Mouse (Mus musculus) lung, postnatal 14 days (tissue): ENCODE data around the gene Psmd14.

Source experiments
- DNase-seq: peaks from one replicate; pipeline ENCODE4 v3.0.0; 2021

Psmd14 gene

DNA sequence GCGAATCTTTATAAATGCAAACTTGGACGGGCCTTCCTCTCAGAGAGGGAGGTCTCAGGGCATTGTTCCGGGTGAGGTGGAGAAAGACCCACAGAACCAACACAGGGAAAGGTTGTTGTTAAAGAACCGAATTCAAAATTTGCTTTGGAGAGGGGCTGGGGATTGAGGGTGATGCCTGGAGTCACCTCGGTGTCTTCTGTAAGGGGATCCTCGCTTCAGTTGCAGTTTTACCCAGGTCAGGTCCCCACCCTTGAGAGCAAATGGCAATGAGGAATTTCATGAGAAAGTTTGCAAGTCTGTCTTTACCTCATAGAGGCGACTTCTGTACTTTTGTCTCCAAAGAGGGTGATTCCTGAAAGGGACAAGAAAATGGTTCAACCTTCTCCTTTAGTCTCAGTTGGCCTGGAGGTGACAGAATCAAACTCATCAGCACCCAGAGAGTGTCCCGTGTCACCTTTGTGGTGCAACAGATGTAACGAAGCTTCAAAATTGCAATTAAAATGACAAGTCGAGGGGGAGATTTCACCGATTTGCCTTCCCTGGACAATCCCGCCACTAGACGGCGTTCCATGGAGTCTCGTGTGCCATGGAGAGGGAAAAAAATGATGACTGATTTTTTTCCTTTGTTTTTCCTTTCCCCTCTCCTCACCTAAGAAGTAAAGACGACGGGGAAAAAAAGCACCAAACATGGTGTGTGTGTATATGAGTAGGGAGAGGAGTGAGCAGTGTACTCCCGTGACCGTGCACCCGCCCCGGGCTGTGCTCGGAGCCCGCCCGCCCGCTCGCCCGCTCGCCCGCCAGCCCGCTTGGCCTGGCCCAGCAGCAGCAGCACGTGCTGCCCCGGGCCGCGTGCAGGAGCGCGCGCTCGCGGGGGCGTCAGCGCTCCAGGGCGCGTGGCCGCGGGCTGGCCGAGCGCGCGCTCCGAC is 103.3 kb downstream of the Psmd14 start:
- no peak for DNase-seq

DNA sequence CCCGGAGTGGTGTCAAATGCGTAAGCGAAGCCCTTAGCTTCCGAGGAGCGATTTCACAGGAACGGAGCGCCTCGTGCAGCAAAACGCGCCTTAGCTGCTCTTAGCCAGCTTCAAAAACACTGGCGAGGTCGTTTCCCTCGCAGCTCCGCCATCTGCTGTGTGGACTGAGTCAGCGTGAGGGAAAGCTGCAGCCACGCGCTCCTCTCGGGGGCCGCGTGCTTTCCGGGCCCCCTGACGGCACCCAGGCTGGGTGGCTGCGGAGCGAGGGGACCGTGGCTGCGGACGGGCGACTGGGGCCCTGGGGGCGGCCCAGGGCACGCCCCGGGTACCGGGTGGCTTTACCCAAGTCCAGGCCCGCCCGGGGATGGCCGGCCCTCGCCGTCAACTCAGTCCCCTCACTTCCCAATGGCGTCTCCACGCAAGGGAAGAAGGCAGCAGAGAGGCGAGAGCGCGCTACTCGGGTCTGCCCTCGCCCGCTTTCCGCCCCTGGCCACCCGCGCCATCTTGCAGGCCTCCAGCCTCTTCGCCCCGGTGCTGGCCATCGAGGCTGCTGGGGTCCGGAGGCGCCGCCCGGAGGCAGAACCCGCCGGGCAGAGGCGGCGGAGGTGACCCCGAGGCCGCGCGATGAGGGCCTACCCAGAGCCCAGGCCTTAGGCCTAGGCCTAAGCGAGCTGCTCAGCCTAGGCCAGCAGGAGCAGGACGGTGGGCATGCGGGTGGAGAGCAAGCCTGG is 104.3 kb downstream of the Psmd14 start:
- DNase-seq, result no peak

DNA sequence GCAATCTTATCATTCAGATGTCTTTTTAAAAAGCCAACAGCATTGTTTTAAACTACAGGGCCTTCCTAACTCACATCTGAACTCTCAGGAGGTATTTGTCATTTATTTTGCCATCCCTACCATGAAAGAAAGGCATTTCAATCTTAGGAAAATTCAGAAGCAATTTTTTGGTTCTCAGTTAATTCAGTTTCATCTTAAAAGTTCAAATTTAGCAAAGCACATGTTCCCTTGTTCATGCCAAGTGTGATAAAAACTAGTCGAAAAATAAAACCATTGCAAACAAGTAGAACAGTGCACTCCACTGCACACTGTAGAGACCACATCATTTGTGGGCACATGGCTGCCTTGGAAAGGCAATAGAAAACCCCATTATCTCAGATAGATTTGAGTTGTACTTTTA is 106.7 kb downstream of the Psmd14 start:
- DNase-seq, result no peak

DNA sequence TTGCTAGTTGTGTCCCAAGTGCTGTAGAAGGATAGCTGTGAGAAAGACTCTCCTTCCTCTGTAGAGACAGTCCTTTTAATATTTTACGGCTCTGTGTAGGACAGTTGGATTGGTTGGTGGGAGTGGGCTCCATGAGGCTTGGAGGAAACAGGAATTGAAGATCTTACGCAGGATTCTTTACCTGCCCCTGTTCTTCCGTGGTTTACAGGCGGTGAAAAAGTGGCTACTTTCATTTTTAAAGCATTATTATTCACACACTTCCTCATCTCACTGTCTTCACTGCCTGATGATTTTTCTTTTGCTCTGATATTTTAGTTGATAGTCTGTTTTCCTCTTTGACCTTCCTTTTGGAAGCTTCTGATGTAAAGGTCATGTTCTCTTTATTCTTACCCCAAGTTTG is 108.7 kb downstream of the Psmd14 start:
- no peak for DNase-seq

DNA sequence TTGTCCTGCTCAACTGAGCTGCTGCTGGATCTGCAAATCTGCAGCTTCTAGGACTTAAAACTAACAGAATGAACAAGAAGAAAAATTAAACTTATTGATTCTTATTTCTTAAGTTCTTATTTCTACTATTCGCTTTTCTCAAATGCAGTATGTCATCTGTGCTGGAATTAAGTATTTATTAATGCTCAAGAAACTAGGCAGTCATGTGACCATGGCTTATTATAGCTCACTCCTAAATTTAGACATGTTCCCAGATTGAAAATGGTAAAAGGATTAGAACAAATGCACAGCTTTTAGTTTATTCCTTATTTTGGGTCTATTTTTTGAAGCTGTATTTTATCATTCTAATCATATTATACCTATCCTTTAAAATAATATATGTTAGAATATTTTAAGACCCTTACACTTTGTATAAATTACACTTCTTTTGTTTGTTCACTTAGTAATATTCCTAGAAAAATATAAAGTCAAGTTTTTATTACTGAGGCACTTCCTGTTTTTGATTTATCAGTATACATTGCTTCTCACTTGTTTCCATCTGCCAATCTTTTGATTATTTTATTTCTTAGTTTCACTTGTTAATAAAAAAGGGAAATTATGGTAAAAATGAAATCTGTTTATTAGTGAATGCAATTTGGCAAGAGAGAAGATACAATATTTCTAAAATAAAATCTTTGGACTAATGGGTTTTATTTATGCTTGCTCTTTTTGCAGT is 112.1 kb downstream of the Psmd14 start:
- no peak for DNase-seq

DNA sequence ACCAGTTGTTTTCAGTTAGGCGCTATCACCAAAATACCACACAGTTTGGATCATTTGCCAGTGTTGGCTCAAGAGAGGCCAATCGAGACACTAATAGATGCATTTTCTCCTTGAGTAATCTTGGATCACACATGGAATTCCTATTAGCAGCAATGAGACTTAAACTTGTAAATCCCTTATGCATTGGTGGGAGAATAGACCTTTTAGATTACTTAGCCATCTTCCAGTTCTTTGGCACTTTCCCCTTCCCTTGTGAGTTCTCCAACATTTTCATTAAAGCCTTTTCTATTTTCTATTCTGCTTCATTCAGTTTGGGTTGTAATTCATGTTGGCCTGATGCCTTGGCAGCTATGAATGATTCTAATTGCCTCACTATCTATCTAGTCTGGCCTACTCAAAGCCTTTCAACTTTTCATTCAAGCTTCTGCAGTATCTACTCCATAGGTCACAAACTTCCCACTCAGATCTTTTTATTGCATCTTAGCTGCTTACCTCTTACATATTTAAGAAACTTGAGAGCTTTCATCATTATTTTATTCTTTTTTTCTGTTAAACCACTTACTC is 125.8 kb downstream of the Psmd14 start:
- DNase-seq, result no peak
